Comparison of ENCODE assay signal across 22 mouse cellular contexts in the genomic region with DNA sequence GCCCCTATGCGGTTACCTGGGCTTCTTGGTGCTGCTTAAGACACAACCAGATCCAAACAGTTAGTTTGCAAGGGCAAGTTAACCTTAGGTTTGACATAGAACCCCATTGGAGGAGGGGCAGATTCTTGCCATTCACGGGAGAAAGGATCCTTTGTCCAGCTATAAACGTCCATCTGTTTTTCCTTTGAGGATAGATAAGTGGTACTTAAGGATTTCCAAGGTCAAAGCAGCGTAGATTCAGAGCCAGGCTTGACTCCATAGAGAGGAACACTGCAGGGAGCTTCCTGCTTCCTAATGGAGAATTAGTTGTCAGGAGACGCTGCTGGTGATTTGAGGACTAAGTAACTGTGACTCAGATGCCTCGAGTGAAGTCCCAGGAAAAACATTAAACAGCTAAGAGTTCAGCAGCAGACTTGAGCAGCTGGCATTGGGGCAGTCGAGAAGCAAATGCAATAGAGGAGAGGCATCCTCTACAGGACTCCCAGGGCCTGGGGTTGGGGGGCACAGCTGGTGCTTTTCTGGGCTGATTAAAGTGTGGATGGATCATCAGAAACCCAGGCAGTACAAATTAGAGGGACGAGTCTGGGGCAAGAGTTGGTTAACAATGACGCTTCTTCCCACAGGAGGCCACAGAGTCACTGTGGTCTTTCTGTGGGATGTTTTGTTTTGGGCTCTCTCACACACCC.
DNase-seq lines count a peak whose midpoint lies in the region; ATAC-seq and TF ChIP-seq lines count a peak whose summit lies in the region.
"Had no signal": no experiment of that assay in that cellular context is flagged by ENCODE, and none has a peak within 500 bp of the region (broad histone marks: within the 10 kb centered on the region; RNA-seq: fewer than 3 reads in every experiment).

No protein-coding gene starts in this region.

- WGBS in hindbrain, embryonic 12.5 days, result 33% methylated on average over 9 of the region's 9 CpGs
- WGBS in hindbrain, embryonic 10.5 days, result 44% methylated on average over 9 of the region's 9 CpGs
- 41% methylated on average over 9 of the region's 9 CpGs for WGBS in liver, postnatal 0 days (ENCODE audit: insufficient replicate concordance)

- H3K9ac ChIP-seq in hindbrain, embryonic 12.5 days, result no peak overlapping the region
- H3K9ac ChIP-seq in liver, postnatal 0 days (replicated peaks), result no peak overlapping the region
- H3K9ac ChIP-seq: forebrain, embryonic 13.5 days; hindbrain, embryonic 15.5 days; limb, embryonic 13.5 days; liver, embryonic 14.5 days; midbrain, embryonic 12.5 days; stomach, embryonic 15.5 days had no signal

- ATAC-seq in hindbrain, embryonic 12.5 days (ENCODE audit: low FRiP score), result peak; percentile 72
- ATAC-seq in liver, postnatal 0 days, result no peak
- ATAC-seq: forebrain, embryonic 13.5 days had no signal

- no peak for TF ChIP-seq CTCF in liver, postnatal 0 days (IDR thresholded peaks at IDR 0.05; ENCODE audit: low read depth)

- H3K4me1 ChIP-seq in hindbrain, embryonic 12.5 days, result peaks cover 11% of the 10 kb centered on the region
- H3K4me1 ChIP-seq in hindbrain, embryonic 10.5 days (replicated peaks), result peaks cover 12% of the 10 kb centered on the region
- no peaks in the 10 kb centered on the region for H3K4me1 ChIP-seq in liver, postnatal 0 days (ENCODE audit: insufficient read depth)
- H3K4me1 ChIP-seq: limb, embryonic 13.5 days; stomach, embryonic 15.5 days had no signal

- H3K27ac ChIP-seq in hindbrain, embryonic 12.5 days, result no peak overlapping the region
- H3K27ac ChIP-seq in hindbrain, embryonic 10.5 days, result no peak overlapping the region
- no peak overlapping the region for H3K27ac ChIP-seq in liver, postnatal 0 days (ENCODE audit: low read depth)
- H3K27ac ChIP-seq: forebrain, embryonic 13.5 days; heart, adult 2 months; hindbrain, embryonic 15.5 days; kidney, postnatal 0 days; limb, embryonic 13.5 days; liver, embryonic 14.5 days; macrophage; midbrain, embryonic 12.5 days; stomach, embryonic 15.5 days had no signal

- no peak overlapping the region for H3K4me2 ChIP-seq in hindbrain, embryonic 12.5 days (replicated peaks)
- no peak overlapping the region for H3K4me2 ChIP-seq in liver, postnatal 0 days (ENCODE audit: low read depth, low read length)
- H3K4me2 ChIP-seq: forebrain, embryonic 13.5 days; hindbrain, embryonic 15.5 days; limb, embryonic 13.5 days; midbrain, embryonic 12.5 days; stomach, embryonic 15.5 days had no signal

- no peaks in the 10 kb centered on the region for H3K27me3 ChIP-seq in hindbrain, embryonic 12.5 days
- no peaks in the 10 kb centered on the region for H3K27me3 ChIP-seq in hindbrain, embryonic 10.5 days (ENCODE audit: insufficient read depth, poor library complexity, severe bottlenecking)
- H3K27me3 ChIP-seq in liver, postnatal 0 days (ENCODE audit: insufficient read depth, low read length), result no peaks in the 10 kb centered on the region
- H3K27me3 ChIP-seq: forebrain, embryonic 13.5 days; hindbrain, embryonic 15.5 days; limb, embryonic 13.5 days; midbrain, embryonic 12.5 days; stomach, embryonic 15.5 days had no signal

- H3K36me3 ChIP-seq in hindbrain, embryonic 12.5 days, result no peaks in the 10 kb centered on the region
- no peaks in the 10 kb centered on the region for H3K36me3 ChIP-seq in hindbrain, embryonic 10.5 days
- no peaks in the 10 kb centered on the region for H3K36me3 ChIP-seq in liver, postnatal 0 days (replicated peaks; ENCODE audit: insufficient read depth, low read length)
- H3K36me3 ChIP-seq: hindbrain, embryonic 15.5 days; limb, embryonic 13.5 days; midbrain, embryonic 12.5 days; stomach, embryonic 15.5 days had no signal

- TF ChIP-seq EP300 in liver, postnatal 0 days (IDR thresholded peaks at IDR 0.05; ENCODE audit: low read depth), result no peak

- H3K4me3 ChIP-seq in hindbrain, embryonic 12.5 days, result no peak overlapping the region
- no peak overlapping the region for H3K4me3 ChIP-seq in hindbrain, embryonic 10.5 days
- no peak overlapping the region for H3K4me3 ChIP-seq in liver, postnatal 0 days (ENCODE audit: low read depth, low read length)
- H3K4me3 ChIP-seq: forebrain, embryonic 13.5 days; heart, adult 2 months; hindbrain, embryonic 15.5 days; limb, embryonic 13.5 days; midbrain, embryonic 12.5 days; stomach, embryonic 15.5 days had no signal

- no peak for DNase-seq in hindbrain, embryonic 10.5 days (ENCODE audit: low spot score)
- DNase-seq in Muller cell, postnatal 12 days (ENCODE audit: inconsistent ontology term), result peak; percentile 20
- peak; percentile 33 for DNase-seq in brain, adult 2 months (ENCODE audit: low read depth, low spot score)
- DNase-seq in retina, postnatal 1 day, result peak; percentile 33
- DNase-seq in liver, postnatal 0 days, result no peak
- DNase-seq in right cerebral cortex, postnatal 36 days (ENCODE audit: low spot score in 2 of 2), result no peak
- DNase-seq: adrenal gland, adult 2 months; cerebellum, adult 9-11 months; gastrocnemius, postnatal 14 days; heart, adult 2 months; kidney, adult 18-20 months; layer of hippocampus, postnatal 36 days; right cerebral cortex, postnatal 25 days had no signal

- no peaks in the 10 kb centered on the region for H3K9me3 ChIP-seq in hindbrain, embryonic 12.5 days (replicated peaks)
- no peaks in the 10 kb centered on the region for H3K9me3 ChIP-seq in hindbrain, embryonic 10.5 days
- H3K9me3 ChIP-seq in liver, postnatal 0 days (ENCODE audit: low read length), result no peaks in the 10 kb centered on the region
- H3K9me3 ChIP-seq: forebrain, embryonic 13.5 days; hindbrain, embryonic 15.5 days; limb, embryonic 13.5 days; midbrain, embryonic 12.5 days; stomach, embryonic 15.5 days had no signal

Comparison
In these comparisons a context has a peak if more than half of its experiments do, and no peak if none do; other contexts are left out.
1. DNase-seq: peak in Muller cell, postnatal 12 days (single experiment), brain, adult 2 months (single experiment) and retina, postnatal 1 day (single experiment); none in hindbrain, embryonic 10.5 days (single experiment), liver, postnatal 0 days (single experiment) and right cerebral cortex, postnatal 36 days (0 of 2).